Mouse (Mus musculus) right cerebral cortex, postnatal 4 days (tissue): ENCODE measurements at regions not wholly inside any gene's neighbourhood (a gene's known extent, or its start where the extent isn't known, plus 50 kb on each side); places are given as distances from the start of the nearest gene placed in this dataset.

Experiments
- DNase-seq: peaks from one replicate; pipeline ENCODE4 v3.0.0-alpha.2; 2022

DNA sequence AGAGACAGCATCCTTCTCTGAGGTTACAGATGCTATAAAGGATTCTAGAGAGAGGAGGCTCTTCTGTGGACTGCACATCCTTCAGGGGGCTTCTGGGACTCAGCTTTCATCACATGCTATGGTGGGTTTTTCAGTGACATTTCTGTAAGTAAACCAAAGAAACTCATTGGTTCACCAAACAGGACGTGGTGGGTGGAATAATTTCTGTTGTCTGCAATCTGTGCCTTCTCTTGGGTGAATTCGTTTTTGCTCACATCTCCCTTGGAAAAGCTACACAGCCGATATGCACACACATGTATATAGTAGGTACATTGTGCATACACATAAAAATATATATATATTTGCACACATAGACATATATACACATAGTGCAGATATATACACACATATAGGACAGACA, 110.2 kb downstream of the Chst1 start:
- no peak for DNase-seq

DNA sequence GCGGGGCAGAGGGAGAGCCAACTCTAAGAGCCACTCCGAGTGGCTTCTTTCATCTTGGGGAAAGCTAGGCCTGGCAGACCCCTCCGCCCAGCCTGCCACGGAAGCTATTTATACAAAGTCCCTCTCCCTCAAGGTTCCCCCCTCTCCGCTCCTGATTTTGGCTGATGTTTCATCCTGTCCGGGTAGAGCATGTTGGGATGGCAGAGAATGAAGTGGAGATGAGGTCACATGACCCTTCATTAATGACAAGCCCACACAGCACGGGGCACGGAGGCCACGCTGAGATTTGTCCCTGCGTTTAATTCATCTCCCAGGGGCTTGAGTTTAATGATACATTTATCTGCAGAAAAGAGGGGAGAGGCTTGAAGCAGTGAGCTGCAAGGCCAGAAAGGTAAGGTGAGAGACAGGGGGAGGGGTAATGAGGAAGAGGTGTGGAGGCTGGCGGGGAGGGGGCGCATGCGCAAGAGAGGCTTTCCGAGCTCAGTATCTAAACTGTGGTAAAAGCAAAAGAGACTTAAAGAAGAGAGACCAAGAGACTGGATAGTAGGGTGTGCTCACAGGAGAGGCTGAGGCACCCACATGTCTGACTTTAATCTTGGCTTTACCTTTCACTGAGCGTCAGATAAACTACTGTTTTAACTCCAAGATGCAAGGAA, 111.7 kb downstream of the Chst1 start:
- no peak for DNase-seq

DNA sequence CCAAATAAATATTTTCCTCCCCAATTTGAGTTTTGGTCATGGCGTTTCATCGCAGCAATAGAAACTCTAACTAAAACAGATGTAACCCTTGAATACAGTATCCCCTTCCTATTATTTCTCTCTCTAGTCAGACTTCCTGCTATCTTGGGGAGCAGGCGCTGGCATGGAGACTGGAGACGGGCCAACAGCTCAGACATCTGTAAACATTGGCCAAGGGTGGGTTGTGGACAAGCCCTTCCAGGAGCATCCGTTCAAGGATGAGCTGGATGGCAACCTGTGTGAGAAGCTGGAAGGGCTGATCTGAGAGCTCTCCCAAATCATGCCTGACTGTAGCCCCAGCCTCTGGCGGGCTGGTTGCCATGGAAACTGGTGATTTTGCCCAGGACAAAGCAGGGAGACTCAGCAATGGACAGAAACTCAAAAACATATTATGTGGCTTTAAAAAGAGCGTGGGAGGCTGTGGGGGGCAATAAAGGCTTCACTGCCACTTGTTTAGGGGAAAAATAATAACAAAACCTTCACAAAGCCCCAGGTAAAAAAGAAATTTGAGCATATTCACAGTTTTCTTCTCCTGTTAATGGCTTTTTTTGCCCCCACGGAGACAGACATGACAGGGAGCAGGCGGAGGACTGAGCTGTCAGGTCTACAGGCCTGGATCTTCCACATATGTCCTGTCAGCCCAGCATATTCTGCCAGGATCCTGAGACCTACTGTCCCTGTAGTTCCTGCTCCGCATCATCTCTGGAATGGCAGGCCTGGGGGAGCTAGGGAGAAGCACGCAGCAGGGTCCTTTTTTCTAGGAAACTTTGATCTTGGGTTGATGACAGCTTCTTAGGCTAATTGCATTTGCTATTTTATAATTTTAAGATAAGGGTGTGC, 113.0 kb downstream of the Chst1 start:
- DNase-seq = peak; percentile 70

DNA sequence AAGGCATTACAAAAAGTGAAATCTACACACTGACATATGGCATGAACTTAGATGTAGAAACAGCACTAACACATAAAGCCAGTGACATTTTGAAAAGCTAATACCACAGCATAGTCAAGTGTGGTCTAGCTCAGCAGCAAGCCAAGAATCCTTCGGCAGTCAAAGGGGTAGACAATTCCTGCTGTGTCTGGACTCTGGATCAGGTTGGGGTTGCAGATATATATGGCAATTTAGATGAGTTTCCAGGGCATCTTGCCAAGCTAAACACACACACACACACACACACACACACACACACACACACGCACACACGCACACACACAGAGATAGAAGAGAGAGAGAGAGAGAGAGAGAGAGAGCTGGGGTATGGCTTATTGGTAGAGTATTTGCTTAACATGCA, 118.2 kb downstream of the Chst1 start:
- no peak for DNase-seq

DNA sequence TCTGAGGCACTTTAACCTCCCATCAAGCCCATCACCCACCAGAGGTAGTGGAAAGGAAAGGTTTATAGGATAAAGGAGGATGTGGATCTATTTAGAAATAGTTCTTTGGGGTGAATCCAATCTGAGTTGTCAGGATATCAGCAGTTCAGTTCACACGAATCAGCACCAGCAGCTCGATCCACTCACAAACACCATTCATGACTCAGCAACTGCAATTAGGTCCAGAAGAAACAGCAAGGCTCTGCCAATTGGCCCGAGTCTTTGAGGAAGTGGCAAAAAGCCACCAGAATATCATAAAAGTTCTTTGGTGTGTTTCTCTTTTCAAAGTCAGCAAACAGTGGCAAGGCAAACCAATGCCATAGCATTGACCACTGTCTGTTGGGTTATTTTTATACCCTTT, 122.4 kb downstream of the Chst1 start:
- no peak for DNase-seq

DNA sequence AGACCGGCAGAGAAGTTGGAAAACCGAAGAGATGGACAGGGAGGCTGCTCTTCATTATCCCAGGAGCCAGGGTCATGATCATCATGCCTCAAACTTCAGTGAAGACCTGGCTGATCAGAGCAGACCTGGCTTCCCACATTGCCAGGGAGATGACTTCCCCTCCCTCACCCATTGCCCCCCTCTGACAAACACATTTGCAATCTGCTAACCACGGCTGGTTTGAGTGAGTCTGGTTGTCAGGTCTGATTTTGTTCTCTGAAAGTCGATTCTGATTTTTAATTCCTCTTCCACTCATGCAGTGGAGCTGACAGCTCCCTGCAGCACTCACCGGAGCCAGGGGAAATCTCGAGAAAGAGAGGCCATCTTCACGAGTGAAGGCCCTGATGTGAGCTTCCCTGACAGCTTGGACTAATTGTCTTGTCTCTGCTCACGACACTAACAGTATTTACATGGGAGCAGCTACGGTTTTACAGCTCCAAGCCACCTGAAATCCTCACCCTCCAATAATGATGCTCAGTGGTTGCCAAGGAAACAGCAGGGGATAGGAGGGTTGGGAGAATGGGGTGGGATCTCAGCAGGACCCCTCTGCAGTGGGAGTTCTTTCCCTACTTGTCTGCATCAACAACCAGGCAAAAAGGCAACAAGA, 124.2 kb downstream of the Chst1 start:
- DNase-seq = no peak

DNA sequence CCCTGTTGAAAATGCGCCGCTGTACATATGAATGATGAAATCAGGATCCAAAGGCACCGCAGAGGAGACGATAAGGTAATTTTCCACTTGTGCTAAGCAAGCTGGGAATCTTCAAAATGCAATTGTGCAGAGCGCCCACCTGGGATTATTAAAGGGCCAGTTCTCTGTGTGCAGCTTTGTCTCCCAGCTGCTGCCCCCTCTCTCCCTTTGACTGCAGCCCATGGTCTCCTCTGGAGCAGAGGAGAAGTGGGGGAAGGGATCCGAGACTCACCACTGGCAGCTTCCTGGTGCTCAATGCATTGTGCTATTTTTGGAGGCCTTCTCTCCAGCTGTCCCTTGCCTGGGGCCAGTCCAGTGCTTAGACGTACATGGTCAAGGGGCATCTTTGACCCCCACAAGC, 127.1 kb downstream of the Chst1 start:
- DNase-seq = no peak

DNA sequence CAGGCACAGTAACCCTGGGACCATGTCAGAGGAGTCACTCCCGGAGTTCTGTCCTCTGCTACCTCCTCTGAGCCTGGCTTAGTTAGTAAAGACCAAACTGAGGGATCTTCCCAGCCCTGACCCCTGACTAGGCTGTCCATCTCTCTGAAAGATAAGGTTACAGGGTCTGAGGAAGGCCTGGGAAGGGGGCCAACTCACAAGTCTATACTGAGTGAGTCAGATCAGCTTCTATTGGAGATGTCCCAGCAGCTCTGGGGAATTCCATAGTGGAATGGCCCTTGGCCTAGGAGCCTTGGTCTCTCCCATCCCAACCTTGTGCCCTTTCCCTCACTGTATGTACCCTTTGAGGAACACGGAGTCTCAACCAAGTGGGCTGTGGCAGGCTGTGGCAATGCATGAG, 127.7 kb downstream of the Chst1 start:
- DNase-seq = no peak

DNA sequence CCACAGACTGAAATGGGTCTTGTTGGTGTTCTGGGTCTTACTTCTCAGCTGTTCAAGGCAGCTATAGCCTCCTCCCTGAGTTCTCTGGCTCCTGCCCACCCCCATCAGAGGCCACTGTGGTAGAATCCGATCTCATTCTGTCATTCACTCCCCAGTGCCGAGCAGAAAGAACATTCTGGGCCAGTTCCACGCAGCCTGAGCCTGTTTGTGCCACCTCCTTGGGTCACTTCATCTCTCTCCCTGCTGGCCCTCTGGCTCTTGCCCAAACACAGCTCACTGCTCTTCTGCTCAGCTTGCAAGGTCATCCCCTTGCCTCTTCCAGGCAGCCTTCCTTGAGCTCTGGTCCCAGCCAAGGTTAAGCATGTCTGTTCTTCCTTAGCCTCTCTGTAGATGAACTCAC, 128.9 kb downstream of the Chst1 start:
- DNase-seq = no peak

DNA sequence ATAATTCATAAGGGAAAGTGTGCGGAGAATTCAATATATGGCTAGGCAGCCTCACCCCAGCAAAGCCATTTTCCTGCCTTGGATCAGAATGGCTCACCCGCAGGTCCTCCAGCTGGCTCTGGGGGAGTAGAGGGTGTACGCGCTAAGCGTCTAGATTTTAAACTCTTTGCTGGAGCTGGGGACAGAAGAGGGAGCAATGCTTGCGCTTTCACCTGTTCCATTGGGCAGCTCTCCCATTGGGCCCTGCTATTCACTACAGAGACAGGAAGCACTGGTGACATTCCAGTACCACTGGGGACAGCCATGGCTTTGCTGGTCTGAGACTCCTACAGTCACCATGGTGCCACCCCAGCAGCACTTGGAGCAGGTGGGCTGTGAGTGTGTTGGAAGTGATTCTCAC, 130.9 kb downstream of the Chst1 start:
- no peak for DNase-seq

DNA sequence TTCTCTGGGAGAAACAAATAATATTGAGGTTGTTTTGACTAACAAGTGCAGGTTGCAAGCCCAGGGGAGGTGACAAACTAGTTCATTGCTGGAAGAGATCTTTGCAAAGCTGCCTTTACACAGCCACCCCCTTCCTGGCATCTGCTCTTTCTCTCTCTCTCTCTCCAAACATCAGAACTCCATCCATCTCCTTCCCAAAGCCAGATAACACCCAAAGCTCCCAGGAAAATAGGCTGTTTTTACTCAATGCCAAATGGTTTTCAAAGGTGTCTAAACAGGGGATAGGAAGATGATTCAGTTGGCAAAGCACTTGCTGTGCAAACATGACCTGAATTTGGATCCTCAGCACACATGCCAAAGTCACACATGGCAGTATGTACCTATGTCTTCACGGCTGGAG, 133.9 kb downstream of the Chst1 start:
- DNase-seq = no peak

DNA sequence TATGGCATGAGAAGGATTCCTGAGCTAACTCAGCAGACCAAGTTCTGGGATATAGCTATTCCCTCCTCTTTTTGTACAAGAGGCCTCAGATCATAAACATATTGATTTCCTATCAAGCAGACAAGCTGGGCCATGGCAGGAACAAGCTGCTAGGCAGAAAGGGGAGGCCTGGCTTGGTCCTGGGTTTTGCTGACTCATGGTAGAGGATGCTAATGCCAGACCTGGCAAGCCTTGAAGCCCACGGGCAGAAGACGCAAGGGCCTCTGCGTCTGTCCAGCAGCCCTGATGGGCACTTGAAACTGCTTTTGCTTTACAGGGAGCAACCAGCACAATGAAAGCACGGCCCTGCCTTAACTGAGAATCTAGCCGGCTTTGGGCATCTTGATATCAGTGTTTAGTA, 136.3 kb downstream of the Chst1 start:
- no peak for DNase-seq

DNA sequence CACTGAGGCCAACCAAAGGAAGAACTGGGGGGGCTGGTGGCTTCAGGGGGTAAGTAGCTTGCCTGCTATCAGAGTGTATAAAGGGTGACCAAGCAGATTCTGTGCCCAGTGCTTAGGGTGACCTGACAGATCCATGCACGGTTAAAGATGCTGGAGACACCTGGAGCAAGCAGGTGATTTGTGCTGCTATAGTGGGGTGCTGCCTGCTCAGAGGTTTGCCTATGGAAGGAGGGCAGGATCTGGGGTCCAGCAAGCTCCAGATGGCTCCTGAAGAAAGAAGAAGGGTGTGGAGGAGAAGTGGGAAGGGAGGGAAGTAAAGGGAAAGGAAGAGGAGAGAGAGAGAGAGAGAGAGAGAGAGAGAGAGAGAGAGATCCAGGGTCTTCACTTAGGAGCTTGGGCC, 137.8 kb downstream of the Chst1 start:
- no peak for DNase-seq

DNA sequence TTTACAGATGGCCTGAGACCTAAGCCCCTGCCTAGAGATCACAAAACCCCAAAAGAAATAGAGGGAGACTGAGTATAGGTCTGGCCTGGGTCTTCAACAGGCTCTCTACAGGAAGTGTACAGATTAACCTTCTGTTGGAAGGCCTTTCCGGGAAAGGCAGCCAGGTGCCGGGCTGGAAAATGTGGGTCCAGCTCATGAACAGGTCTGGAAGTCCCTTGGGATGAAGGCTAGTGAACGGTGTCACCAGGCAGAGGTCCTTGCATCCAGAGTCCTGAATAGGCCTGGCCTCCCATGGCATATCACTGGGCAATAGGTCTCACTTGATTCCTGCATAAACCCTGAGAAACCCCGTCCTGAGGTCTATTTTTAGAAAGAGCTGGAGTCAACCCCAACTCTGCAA, 140.1 kb downstream of the Chst1 start:
- DNase-seq = no peak

DNA sequence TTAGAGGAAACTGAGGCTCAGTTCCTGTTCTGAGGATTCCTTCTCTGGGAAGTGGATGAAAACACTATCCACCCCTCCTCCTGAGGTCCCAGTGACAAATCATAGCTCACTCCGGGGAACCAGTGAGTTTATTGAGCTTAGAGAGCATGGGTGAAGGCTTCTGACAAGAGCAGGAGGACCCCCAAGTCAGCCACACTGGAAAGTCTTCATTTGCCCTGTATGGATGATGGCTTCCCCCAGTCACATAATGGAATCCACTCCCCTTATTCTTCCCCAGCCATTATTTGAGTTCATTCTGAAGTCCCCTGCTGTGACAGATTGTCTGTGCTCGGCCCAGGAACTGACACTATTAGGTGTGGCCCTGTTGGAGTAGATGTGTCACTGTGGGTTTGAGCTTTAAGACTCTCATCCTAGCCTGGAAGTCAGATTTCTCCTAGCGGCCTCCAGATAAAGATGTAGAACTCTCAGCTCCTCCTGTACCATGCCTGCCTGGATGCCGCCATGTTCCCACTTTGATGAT, 141.3 kb downstream of the Chst1 start:
- DNase-seq = no peak

DNA sequence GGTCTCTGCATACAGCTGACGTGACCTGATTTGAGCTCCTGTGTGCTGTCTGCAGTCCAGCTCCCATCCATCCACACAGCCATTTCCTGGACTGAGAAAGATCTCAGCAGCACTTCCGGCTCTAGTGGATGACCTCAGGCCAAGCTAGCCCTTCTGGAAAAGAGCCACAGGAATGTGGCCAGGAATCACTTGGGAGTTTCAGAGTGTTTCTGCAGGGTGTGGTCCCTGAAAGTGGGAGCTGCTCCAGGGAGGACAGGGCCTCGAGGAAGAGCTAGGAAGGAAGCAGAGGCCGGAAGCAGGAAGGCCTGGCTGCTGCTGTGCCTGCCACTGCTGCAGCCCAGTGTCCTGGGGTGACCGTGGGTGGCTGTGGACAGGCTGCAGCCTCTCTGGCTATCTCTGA, 142.5 kb downstream of the Chst1 start:
- DNase-seq = no peak

DNA sequence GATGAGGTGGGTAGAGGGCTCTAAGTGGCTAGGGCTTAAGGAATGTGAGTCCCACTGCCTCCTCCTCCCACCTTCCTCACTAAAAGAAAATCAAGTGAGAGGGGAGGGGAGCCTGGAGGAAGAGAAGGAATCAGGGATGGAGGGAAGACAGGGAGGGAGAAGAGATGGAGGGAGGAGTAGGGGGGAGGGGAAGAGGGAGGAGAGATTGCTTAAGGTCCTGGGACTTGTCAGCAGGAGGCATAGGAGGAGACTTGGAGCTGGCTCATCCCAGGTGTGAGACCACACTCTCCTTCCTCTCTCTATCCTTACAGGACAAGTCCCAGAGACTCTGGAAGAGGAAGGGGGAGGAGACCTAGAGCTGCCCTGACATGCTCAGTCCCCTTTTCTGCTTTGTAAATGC, 143.2 kb downstream of the Chst1 start:
- no peak for DNase-seq

DNA sequence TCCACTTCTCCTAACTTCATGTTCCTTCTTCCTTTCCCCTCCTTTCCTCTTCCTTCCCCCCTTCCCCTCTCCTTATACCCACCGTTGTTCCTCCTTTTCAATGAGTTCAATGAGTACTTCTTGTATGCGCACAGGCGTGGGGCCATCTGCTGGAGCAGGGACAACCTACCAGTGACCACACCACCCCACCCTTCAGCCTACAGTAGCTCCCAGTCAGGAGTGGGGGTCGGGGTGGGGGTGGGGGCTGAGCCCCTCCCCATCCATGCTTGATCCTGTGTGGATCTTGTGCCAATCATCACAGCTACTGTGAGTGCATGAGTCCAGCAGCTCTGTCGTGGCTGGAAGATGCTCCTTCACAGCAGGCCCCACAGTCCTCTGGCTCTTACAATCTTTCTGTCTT, 143.6 kb downstream of the Chst1 start:
- DNase-seq = no peak

DNA sequence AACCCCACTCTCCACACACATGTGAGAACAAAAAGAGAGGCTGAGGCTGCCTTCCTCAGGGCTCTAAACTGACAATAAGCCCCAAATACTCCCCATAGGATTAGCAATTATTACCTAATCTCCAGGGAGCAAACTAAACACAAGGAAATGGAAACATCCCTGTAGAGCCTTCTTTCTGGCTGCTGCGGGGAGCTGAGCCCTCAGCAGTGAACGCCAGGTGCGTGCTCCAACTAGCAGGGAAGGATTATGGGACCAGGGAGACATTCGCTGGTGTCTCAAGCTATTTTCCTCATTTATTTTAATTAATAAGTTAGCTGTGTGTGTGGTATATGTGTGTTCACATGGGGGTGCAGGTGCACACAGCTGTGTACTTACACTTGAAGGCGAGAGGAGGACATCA, 144.4 kb downstream of the Chst1 start:
- no peak for DNase-seq

DNA sequence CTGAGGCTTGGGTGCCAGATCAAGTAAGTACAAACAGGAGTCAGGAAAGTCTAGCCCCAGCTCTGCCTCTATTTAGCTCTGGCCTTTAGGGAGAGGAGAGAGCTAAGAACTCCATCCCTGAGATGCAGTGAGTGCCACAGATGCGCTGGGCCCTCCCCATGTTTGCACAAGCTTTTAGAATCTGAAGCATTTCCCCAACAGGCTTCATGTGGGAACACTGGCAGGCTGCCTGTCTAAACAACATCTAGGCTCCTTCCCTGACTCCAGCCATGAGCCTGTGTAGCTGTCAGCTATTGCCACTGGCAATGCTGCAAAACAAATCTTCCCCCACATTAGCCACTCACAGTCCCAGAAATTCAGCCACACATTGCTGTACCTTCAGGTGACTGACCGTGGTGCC, 147.9 kb downstream of the Chst1 start:
- DNase-seq = no peak

DNA sequence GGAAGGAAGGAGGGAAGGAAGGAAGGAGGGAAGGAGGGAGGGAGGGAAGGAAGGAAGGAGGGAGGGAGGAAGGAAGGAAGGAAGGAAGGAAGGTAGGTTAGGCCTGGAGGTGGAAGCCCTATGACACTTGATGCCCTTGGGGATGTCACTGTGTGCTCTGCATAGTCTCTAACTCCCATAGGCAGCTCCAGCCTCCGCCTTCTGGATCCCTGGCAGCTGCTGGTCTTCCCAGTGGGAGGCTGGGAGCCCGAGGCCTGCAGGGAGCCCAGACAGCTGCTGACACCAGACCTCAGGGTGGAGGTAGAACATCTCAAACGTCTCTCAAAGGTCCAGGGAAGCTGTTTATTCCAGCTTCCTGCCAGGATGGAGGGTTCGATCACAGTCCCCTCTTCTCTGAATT, 150.6 kb downstream of the Chst1 start:
- no peak for DNase-seq

DNA sequence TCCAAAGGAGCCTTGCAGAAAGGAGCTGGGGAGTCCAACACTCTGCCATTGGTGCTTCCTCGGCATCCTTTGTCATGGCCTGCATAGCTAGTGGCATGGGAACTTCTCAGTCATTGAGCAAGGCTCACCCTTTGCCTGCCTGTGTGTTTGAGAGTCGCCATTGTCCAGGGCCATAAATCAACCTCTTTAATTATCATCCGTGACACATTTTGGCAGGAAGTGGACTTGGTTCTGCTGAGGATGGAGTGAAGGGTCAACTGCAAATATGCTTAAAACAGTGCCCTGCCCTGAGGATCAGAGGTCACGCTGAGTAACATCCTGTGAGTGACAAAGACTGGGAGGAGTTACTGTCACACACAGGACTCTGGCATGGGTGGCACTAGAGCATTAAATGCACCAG, 151.2 kb downstream of the Chst1 start:
- DNase-seq = no peak

DNA sequence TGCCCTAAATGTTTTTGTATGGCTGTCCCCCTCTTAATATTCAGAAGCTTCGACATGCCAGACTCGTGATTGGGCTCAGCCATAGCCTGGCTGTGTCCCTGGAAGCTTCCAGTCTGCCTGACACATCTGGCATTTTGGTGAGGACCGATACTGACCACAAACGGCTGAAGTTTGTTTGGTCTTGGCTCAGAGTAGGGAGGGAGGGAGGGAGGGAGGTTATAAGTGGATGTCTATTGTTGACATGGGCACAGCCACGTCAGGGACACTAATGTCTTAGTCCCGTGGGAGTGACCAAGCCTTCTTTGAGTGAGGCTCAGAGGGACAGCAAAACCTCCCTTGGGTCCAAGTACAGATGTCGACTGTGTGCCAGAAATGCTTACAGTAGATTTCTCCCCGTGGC, 151.7 kb downstream of the Chst1 start:
- no peak for DNase-seq

DNA sequence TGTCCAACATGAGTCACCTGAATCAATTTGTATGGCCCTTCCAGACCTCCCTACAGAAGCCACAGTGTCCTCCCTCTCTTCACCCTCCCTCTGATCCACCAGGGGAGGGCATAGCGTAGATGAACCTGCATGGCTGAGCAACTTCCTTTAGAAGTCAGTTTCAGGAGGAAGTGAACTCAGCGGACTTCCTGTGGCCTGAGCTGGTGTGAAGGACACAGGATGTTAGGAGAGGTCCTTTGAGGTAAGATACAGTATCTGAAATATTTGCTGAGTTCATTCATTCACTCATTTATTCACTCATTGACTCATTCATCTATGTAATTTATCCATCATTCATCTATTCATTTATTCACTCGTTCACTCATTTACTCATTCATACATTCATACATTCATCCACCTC, 152.6 kb downstream of the Chst1 start:
- no peak for DNase-seq
